In the genomic region with DNA sequence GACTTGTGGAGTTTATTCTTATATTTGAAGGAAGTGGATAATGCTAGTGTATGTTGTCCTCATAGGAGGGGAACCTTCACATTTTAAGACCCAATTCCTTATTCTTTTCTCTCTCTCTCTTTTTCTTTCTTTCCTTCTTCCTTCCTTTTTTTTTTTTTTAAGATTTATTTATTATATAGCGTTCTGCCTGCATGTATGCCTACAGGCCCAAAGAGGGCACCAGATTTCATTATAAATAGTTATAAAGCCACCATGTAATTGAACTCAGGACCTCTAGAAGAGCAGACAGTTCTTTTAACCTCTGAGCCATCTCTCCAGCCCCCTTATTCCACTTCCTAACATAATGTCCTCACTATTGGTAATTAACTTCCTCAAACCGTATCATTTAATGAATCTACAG, we compare ENCODE assay signal across 8 mouse cellular contexts. TPM values are rescaled to one million over a fixed set of nuclear protein-coding genes. Genes with fewer than 3 reads are reported as not detected.
DNase-seq lines count a peak whose midpoint lies in the region; ATAC-seq and TF ChIP-seq lines count a peak whose summit lies in the region.

No protein-coding gene starts in this region.

- H3K4me1 ChIP-seq in lung, embryonic 15.5 days: 0 out of 2 replicates have a peak, but pooled peaks cover 3% of the 10 kb centered on the region
- H3K4me1 ChIP-seq in hindbrain, postnatal 0 days (ENCODE audit: insufficient read depth, low read length): no peaks in the 10 kb centered on the region
- H3K4me1 ChIP-seq in neural tube, embryonic 13.5 days (replicated peaks): peaks cover 26% of the 10 kb centered on the region

- WGBS in lung, embryonic 15.5 days: 26% methylated on average over 2 of the region's 2 CpGs
- 25% methylated on average over 2 of the region's 2 CpGs for WGBS in hindbrain, postnatal 0 days
- 32% methylated on average over 2 of the region's 2 CpGs for WGBS in neural tube, embryonic 13.5 days

- ATAC-seq in lung, embryonic 15.5 days (ENCODE audit: borderline replicate concordance, extremely low read depth, low FRiP score, low TSS enrichment): no peak
- ATAC-seq in hindbrain, postnatal 0 days: no peak
- ATAC-seq in neural tube, embryonic 13.5 days (ENCODE audit: low read depth): no peak

- H3K36me3 ChIP-seq in lung, embryonic 15.5 days: peaks cover 19% of the 10 kb centered on the region
- peaks cover 18% of the 10 kb centered on the region for H3K36me3 ChIP-seq in hindbrain, postnatal 0 days (ENCODE audit: insufficient read depth, low read length)
- peaks cover 32% of the 10 kb centered on the region for H3K36me3 ChIP-seq in neural tube, embryonic 13.5 days

- no peaks in the 10 kb centered on the region for H3K27me3 ChIP-seq in lung, embryonic 15.5 days
- no peaks in the 10 kb centered on the region for H3K27me3 ChIP-seq in hindbrain, postnatal 0 days (ENCODE audit: insufficient read depth, low read length)
- H3K27me3 ChIP-seq in neural tube, embryonic 13.5 days: no peaks in the 10 kb centered on the region

- TF ChIP-seq CTCF in hindbrain, postnatal 0 days (IDR thresholded peaks at IDR 0.05; ENCODE audit: low read depth): peak; percentile 42

- H3K9ac ChIP-seq in lung, embryonic 15.5 days: peak overlapping the region; percentile 50
- H3K9ac ChIP-seq in hindbrain, postnatal 0 days (replicated peaks; ENCODE audit: low read length): peak overlapping the region; percentile 84
- peak overlapping the region; percentile 70 for H3K9ac ChIP-seq in neural tube, embryonic 13.5 days

- no peak for DNase-seq in lung, postnatal 25 days (ENCODE audit: low spot score)
- DNase-seq in c-Kit-positive CD71-negative TER-119-negative erythroid progenitor cells, embryonic 14.5 days (ENCODE audit: low read depth): peak; percentile 6
- DNase-seq in hindbrain, postnatal 0 days (ENCODE audit: low spot score): peak; percentile 37
- DNase-seq in spleen, postnatal 14 days (ENCODE audit: low spot score in 2 of 2): no peak
- DNase-seq in spleen, postnatal 36 days (ENCODE audit: low spot score in 2 of 2): no peak
- DNase-seq in urinary bladder, postnatal 36 days (ENCODE audit: low spot score in 2 of 2): no peak

- H3K4me2 ChIP-seq in lung, embryonic 15.5 days: peak overlapping the region; percentile 71
- peak overlapping the region; percentile 93 for H3K4me2 ChIP-seq in hindbrain, postnatal 0 days (ENCODE audit: low read depth, low read length)
- H3K4me2 ChIP-seq in neural tube, embryonic 13.5 days: peak overlapping the region; percentile 88

- no peaks in the 10 kb centered on the region for H3K9me3 ChIP-seq in lung, embryonic 15.5 days
- no peaks in the 10 kb centered on the region for H3K9me3 ChIP-seq in hindbrain, postnatal 0 days (ENCODE audit: low read length)
- no peaks in the 10 kb centered on the region for H3K9me3 ChIP-seq in neural tube, embryonic 13.5 days

- H3K4me3 ChIP-seq in lung, embryonic 15.5 days: peak overlapping the region; percentile 73
- peak overlapping the region; percentile 90 for H3K4me3 ChIP-seq in hindbrain, postnatal 0 days (ENCODE audit: low read length)
- H3K4me3 ChIP-seq in neural tube, embryonic 13.5 days: peak overlapping the region; percentile 89

- peak overlapping the region; percentile 81 for H3K27ac ChIP-seq in lung, embryonic 15.5 days
- H3K27ac ChIP-seq in hindbrain, postnatal 0 days: peak overlapping the region; percentile 77; the same call in 1 of the 2 replicates
- peak overlapping the region; percentile 86 for H3K27ac ChIP-seq in neural tube, embryonic 13.5 days (replicated peaks)

RNA-seq across cellular contexts. Expression of gene Gpatch11, which starts 0.7 kb away (rescaled TPM):
- polyA plus RNA-seq in lung, embryonic 15.5 days (2015; fragmentation: Nextera tagmentation; extraction: Ambion mirVana): 34.2 and 39.3 TPM in 2 replicates
- 8.9 and 10.3 TPM in 2 replicates for total RNA-seq in hindbrain, postnatal 0 days (2014; rRNA removed)
- polyA plus RNA-seq in hindbrain, postnatal 0 days (2015; fragmentation: Nextera tagmentation; extraction: Ambion mirVana): 50.2 and 57.0 TPM in 2 replicates
- polyA plus RNA-seq in neural tube, embryonic 13.5 days (2015; fragmentation: Nextera tagmentation; extraction: Ambion mirVana): 54.6 and 66.2 TPM in 2 replicates

RNA-seq across cellular contexts. Expression of gene Heatr5b, which starts 0.9 kb away (rescaled TPM):
- 12.7 and 13.2 TPM in 2 replicates for polyA plus RNA-seq in lung, embryonic 15.5 days (2015; fragmentation: Nextera tagmentation; extraction: Ambion mirVana)
- total RNA-seq in hindbrain, postnatal 0 days (2014; rRNA removed): 38.9 and 48.1 TPM in 2 replicates
- 9.0 and 9.5 TPM in 2 replicates for polyA plus RNA-seq in hindbrain, postnatal 0 days (2015; fragmentation: Nextera tagmentation; extraction: Ambion mirVana)
- polyA plus RNA-seq in neural tube, embryonic 13.5 days (2015; fragmentation: Nextera tagmentation; extraction: Ambion mirVana): 20.4 and 21.4 TPM in 2 replicates

RNA-seq across cellular contexts. Expression of gene Eif2ak2, which starts 46.3 kb away (rescaled TPM):
- polyA plus RNA-seq in lung, embryonic 15.5 days (2015; fragmentation: Nextera tagmentation; extraction: Ambion mirVana): 13.2 and 14.9 TPM in 2 replicates
- total RNA-seq in hindbrain, postnatal 0 days (2014; rRNA removed): 5.1 and 6.3 TPM in 2 replicates
- 5.1 and 7.8 TPM in 2 replicates for polyA plus RNA-seq in hindbrain, postnatal 0 days (2015; fragmentation: Nextera tagmentation; extraction: Ambion mirVana)
- polyA plus RNA-seq in neural tube, embryonic 13.5 days (2015; fragmentation: Nextera tagmentation; extraction: Ambion mirVana): 2.4 and 3.4 TPM in 2 replicates

Comparison
In these comparisons a context has a peak if more than half of its experiments do, and no peak if none do; other contexts are left out.
1. DNase-seq: peak in c-Kit-positive CD71-negative TER-119-negative erythroid progenitor cells, embryonic 14.5 days (single experiment) and hindbrain, postnatal 0 days (single experiment); none in lung, postnatal 25 days (single experiment), spleen, postnatal 14 days (0 of 2), spleen, postnatal 36 days (0 of 2) and urinary bladder, postnatal 36 days (0 of 2).
2. Peak in every context shown above with its lines, with median percentiles within 50 percentile points of each other: H3K27ac ChIP-seq, H3K4me2 ChIP-seq, H3K4me3 ChIP-seq and H3K9ac ChIP-seq.